Mouse (Mus musculus) common myeloid progenitor, adult 5-6 weeks (primary cell): ENCODE data around the gene Eepd1. TPM values are rescaled to one million over a fixed set of nuclear protein-coding genes. Genes with fewer than 3 reads are reported as not detected.
A peak's percentile ranks its signal among the peaks of the same experiment; 100 is the strongest.

ENCODE experiments used
- ATAC-seq: replicated peaks from 2 replicates; pipeline ENCODE4 v1.8.0; 2016; ENCODE audit warnings: low read depth, mild to moderate bottlenecking, moderate TSS enrichment, inconsistent platforms; ENCODE audit not compliant: poor library complexity, severe bottlenecking
- total RNA-seq: library from RNA; stranded (forward); fragments of 200-1000, 187-1606 nt; gene quantifications from 2 replicates; pipeline ENCODE4 v1.2.3, GENCODE M21; 2017

Eepd1 gene
- total RNA-seq, 1 experiment from 2014 or later: 4.7 TPM

DNA sequence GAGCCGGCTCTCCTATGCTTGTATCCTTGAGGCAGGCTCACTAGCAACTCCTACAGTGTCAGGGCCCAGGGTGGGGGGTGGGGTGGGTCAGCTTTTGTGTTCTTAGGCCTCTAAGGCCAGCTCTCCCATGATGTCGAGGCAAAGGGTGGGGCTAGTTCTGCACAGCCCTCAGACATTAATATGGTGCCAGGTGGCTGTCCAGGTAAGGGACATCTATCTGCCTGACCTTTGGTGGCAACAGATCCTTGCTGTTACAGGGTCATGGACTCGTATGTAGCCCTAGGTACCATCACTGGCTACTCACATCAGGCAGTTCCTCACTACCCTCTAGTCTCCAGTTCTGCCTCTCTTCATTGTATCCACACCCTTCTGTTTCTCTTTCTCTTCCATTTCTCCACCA is 87.4 kb downstream of the Eepd1 start:
- no peak for ATAC-seq

DNA sequence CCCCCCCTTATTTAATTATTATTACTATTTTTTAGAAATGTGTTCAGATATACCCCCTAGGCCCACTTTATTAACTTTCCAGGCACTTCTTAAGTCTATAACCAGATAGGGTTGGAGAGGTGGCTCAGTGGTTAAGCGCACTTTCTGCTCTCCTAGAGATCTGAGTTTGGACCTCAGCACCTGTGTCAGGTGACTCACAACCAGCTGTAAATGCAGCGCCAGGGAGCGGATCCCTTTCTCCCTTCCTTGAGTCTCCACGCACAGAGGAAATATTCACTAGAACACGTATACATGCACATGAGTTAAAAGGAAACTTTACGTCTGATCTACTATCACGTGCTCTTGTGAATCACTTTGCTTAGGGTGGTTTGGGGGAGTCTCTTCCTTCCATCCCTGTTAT is 88.7 kb downstream of the Eepd1 start:
- ATAC-seq: no peak

DNA sequence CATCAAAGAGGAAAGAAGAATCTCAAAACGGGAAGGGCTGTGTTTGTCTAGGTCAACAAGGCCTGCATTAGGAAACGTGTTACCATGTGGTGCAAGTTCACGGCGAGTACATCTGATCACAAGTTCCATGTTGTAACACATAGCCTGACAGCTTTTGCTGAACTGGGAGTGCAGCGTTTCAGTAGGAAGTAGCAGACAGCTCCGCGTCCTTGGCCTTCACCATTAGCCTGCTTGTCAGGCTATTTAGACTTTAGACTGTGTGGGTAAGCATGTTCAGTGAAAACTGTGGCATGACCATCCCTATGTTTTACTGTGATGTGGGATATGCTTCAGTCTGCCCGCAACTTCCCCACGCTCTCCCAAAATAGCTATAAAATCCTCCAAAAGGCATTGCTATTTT is 89.1 kb downstream of the Eepd1 start:
- no peak for ATAC-seq

DNA sequence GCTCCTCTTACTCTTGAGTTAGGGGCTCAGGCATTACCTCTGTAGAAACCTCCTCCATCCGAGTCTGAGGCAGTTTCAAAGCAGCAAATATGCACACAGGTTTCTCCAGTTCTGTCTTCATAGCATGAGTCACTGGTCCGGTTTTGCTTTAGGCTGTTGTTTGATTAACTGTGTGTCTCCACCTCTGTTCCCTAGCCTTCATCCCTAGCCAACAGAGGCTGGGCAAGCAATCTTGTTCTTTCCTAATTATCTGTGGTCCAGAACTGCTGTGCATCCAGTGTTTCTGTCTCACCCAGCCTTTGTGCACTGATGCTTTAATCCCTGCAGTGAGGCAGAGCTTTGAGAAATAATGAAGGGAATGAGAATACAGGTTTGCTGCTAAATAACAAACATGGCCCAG is 90.0 kb downstream of the Eepd1 start:
- ATAC-seq: no peak

GRCm38 (mm10) chr9:25573753-25574152 is 92.4 kb downstream of the Eepd1 start:
- no peak for ATAC-seq

GRCm38 (mm10) chr9:25574186-25574585 is 92.8 kb downstream of the Eepd1 start:
- no peak for ATAC-seq

DNA sequence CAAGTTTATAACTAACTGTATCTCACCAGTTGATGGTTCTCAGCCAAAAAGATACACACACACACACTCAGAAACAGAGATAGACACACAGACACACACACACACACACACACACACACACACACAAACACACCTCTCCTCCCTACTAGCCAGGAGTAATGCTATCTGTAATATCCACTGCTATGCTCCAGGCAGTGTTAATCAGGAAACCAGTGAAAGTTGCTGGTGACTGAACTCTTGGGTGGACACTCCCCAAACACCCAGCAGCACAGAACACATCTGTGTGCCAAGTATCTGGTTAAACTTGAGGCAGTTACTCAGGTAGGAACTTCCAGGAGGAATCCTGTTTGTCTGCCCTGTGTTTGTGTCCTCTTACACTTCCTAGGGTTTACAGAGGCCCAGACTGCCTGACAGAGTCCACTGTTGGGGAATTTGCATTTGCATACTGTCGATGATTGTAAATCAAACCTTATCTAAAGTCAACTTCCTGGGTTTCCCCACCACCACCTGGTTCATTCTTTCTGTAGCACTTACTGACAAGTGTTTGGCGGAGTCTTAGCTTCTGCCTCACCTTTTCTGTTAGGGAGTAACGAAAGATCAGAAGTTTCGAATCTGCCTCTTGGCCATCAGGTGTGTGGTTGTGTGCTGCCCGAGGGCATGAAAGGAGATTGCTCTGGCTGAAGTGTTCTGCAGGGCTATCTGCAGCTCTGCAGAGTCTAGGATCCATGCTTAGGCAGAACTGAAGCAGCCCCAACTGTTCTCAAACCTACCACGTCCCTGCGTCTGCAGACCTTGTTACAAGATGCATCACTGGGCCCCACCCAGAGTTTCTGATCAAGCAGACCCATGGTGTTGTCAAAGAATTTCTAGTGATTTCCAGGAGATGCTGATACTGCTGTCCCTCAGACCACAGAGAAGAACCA is 97.6 kb downstream of the Eepd1 start:
- no peak for ATAC-seq

DNA sequence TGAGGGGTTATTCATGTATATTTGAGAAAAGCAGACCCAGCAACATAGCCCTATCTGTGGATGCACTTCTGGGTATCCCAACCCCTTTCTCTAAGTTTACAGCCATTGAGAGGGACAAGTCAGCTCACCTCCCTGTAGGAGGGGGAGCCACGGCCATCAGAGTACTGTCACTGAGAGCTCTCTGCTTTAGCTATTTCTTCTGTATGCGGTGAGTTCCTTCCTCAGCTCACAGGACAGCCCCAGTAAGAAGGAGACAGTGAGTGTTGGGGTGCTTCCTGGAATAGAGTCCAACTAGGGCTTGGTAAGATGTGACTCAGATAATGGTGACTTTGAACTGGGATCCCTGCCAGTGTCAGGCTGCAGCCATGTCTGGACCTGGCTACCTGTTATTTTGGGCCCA is 102.3 kb downstream of the Eepd1 start:
- no peak for ATAC-seq

- no peak for ATAC-seq
Observed at GRCm38 (mm10) chr9:25585614-25586013, 104.3 kb downstream of the Eepd1 start.

- ATAC-seq: no peak
Observed at GRCm38 (mm10) chr9:25588581-25588980, 107.2 kb downstream of the Eepd1 start.

GRCm38 (mm10) chr9:25590740-25591139 is 109.4 kb downstream of the Eepd1 start:
- no peak for ATAC-seq

GRCm38 (mm10) chr9:25591390-25592354 is 110.3 kb downstream of the Eepd1 start:
- peak; percentile 99 for ATAC-seq

DNA sequence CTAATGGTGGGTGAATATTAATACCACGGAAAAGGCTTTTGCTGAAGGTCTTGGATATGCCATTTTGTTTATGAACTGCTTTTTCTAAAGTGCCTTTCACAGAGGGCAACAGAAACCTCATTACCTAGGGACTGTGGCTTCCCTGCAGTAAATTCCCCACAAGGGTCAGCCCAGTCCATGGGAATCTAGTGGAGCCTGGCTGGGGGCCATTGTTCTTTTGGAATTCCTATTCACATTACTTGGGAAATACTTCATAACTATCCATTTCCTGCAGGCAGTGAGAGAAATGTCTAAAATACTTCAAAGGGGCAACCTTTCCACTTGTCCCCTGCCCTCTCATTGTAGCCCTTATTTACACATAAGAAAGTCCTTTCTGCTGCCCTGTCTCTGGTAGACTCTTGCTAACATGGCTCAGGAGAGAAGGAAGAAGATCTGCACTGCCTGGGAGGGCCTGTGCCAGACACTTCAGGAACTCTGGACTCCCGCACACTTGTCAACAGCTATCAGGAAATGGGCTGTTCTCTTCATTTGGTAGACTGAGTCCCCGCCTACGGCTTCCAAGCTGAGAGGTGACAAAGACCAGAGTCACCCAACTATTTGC is 111.1 kb downstream of the Eepd1 start:
- ATAC-seq: no peak

- no peak for ATAC-seq
Observed at GRCm38 (mm10) chr9:25624744-25625143, 143.4 kb downstream of the Eepd1 start.

DNA sequence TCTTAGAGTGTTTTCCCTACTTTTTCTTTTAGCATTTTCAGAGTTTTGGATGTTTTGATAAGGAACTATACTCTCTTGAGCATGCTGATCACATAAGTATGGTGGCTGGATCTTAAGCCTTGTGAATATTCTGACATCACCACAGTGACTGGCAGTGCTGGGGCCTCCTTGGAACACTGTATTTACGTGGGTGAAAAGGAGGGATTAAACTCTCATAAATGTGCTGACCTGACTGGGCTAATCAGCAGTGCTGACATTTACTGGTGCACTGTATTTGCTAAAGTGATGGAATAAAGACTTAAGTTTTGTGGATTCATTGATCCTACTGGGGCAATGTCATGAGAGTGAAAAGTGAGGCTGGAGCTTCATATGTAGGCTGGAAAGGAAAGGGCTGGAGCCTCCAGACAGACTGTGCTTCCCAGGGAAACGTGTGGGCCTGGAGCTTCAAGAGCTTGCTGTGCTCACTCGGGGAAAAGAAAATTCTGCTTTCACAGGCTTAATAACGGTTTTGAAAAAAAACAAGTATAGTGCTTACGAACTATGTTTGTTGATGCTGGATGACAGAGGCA is 148.3 kb downstream of the Eepd1 start:
- ATAC-seq: no peak

Other genes starting within 250 kb of the Eepd1 start
- 321 and 329 TPM in 2 replicates for gene Sept7, start 229.1 kb upstream of the Eepd1 start, total RNA-seq